Mouse (Mus musculus) thymus, postnatal 0 days (tissue): ENCODE data around the gene Gm21366. TPM values are rescaled to one million over a fixed set of nuclear protein-coding genes. Genes with fewer than 3 reads are reported as not detected.
"Not testable (repeated sequence)": the region's sequence is repeated elsewhere in the genome, so short reads cannot be mapped to it uniquely, and the experiment has no call there.

Source experiments
- DNase-seq: peaks from one replicate; pipeline ENCODE4 v3.0.0-alpha.2; 2015; ENCODE audit warnings: low spot score
- polyA plus RNA-seq: library from polyadenylated mRNA; unstranded; fragments of >200 nt; fragmentation: Nextera tagmentation; extraction: Ambion mirVana; gene quantifications from 2 replicates; pipeline ENCODE4 v1.2.1, GENCODE M21; 2015

Gene Gm21366
- not detected in 2 replicates for polyA plus RNA-seq

- DNase-seq: not testable (repeated sequence)
Measured at GRCm38 (mm10) chrY:22861156-22861555, at the start of gene Gm21366. TSS of gene Gm21366 (minus strand) at chrY:22861256.
